Mouse (Mus musculus) lung, embryonic 14.5 days (tissue): ENCODE measurements around the gene Ahdc1. TPM values are rescaled to one million over a fixed set of nuclear protein-coding genes. Genes with fewer than 3 reads are reported as not detected.

Experiments
- ATAC-seq: fragments of 200-750 bp; cut with Nextera tagmentation; 2 replicates; pipeline ENCODE4 v1.8.0; 2017; ENCODE audit warnings: mild to moderate bottlenecking, moderate TSS enrichment, moderate library complexity; ENCODE audit not compliant: insufficient read depth
- DNase-seq: peaks from one replicate; pipeline ENCODE4 v3.0.0-alpha.2; 2015
- H3K27ac ChIP-seq: fragments of 300-500 bp; sonication (generic); 2 replicates; pipeline ENCODE4 v1.5.1; 2014; ENCODE audit warnings: low read depth, mild to moderate bottlenecking, moderate library complexity
- H3K27me3 ChIP-seq: fragments of 300-500 bp; sonication (generic); 2 replicates; pipeline ENCODE4 v1.6.1; 2014; ENCODE audit warnings: low read length, control low read depth; ENCODE audit not compliant: insufficient read depth
- H3K36me3 ChIP-seq: fragments of 300-500 bp; sonication (generic); 2 replicates; pipeline ENCODE4 v1.6.1; 2014; ENCODE audit warnings: control low read depth; ENCODE audit not compliant: insufficient read depth
- H3K4me1 ChIP-seq: fragments of 300-500 bp; sonication (generic); 2 replicates; pipeline ENCODE4 v1.6.1; 2014; ENCODE audit warnings: antibody characterized with exemption, control low read depth; ENCODE audit not compliant: insufficient read depth
- H3K4me2 ChIP-seq: fragments of 300-500 bp; sonication (generic); 2 replicates; pipeline ENCODE4 v1.6.1; 2014; ENCODE audit warnings: mild to moderate bottlenecking
- H3K4me3 ChIP-seq: fragments of 300-500 bp; sonication (generic); 2 replicates; pipeline ENCODE4 v1.5.1; 2014; ENCODE audit warnings: low read depth, low read length
- H3K9ac ChIP-seq: fragments of 300-500 bp; sonication (generic); 2 replicates; pipeline ENCODE4 v1.6.1; 2014
- H3K9me3 ChIP-seq: fragments of 300-500 bp; sonication (generic); 2 replicates; pipeline ENCODE4 v1.6.1; 2016; ENCODE audit warnings: low read depth, low read length, control low read depth
- CTCF ChIP-seq: IDR thresholded peaks from 2 replicates; pipeline ENCODE4 v1.5.1; 2016; ENCODE audit warnings: antibody characterized with exemption, low read depth
- WGBS: fragments of 180-500 bp; shearing (Covaris S2); extraction: QIAGEN DNeasy Blood & Tissue Kit; methylation state at CpG from one replicate; pipeline ENCODE4 v1.1.7; 2014; 5-methylcytosine and 5-hydroxymethylcytosine counted together
- polyA plus RNA-seq: library from polyadenylated mRNA; unstranded; fragments of >200 nt; fragmentation: Nextera tagmentation; extraction: Ambion mirVana; gene quantifications from 2 replicates; pipeline ENCODE4 v1.2.1, GENCODE M21; 2014

Ahdc1 gene
- 10.2 and 10.5 TPM in 2 replicates for polyA plus RNA-seq

GRCm38 (mm10) chr4:133011028-133011820, at the start of gene Ahdc1:
Gene Ahdc1, plus strand, starts transcription at chr4:133011260.
- under 1% methylated on average over 66 of the region's 66 CpGs for whole genome bisulfite sequencing
- ATAC-seq: peak; percentile 85
- Histone ChIP-seq H3K4me1 (peaks cover 16% of the 10 kb centered on the region), H3K9ac (peak within 1 kb of the TSS; percentile 95), H3K36me3 (no peaks in the 10 kb centered on the region), H3K9me3 (no peaks in the 10 kb centered on the region), H3K4me3 (peak within 1 kb of the TSS; percentile 95), H3K27me3 (peaks cover 12% of the 10 kb centered on the region), H3K4me2 (peak within 1 kb of the TSS; percentile 94), H3K27ac (peak within 1 kb of the TSS; percentile 96)
- DNase-seq: peak; percentile 96
- peak; percentile 2; the same call in 1 of the 2 replicates for TF ChIP-seq CTCF

DNA sequence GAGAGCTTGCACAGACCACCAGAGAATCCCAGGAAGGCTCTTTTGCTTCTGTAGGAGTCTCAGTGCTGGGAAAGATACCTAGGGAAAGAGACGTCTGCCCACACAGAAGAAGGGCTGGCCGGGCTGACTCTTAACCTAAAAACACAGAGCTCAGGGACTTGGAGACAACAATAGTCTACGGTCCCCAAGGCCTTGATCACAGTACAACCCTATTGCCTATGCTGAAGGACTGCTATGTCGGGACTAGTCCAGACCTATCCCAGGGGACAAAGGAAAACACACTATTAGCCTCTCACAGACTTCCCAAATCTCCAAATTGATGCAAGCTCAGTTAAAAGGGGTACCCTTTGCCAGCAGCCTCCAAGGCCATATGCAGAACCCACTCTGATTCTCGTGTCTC, 49.2 kb upstream of the Ahdc1 start:
- WGBS: 82% methylated on average over 5 of the region's 5 CpGs
- Histone ChIP-seq H3K4me1 (peaks cover 26% of the 10 kb centered on the region), H3K27me3 (no peaks in the 10 kb centered on the region), H3K4me2 (no peak overlapping the region), H3K36me3 (no peaks in the 10 kb centered on the region), H3K9me3 (no peaks in the 10 kb centered on the region), H3K4me3 (no peak overlapping the region), H3K27ac (no peak overlapping the region), H3K9ac (no peak overlapping the region)
- ATAC-seq (no peak), DNase-seq (no peak)
- no peak for TF ChIP-seq CTCF

GRCm38 (mm10) chr4:132962628-132963027, 48.4 kb upstream of the Ahdc1 start:
- 77% methylated on average over 4 of the region's 4 CpGs for WGBS
- ATAC-seq: no peak
- Histone ChIP-seq H3K27me3 (no peaks in the 10 kb centered on the region), H3K4me2 (no peak overlapping the region), H3K9me3 (no peaks in the 10 kb centered on the region), H3K4me1 (peaks cover 26% of the 10 kb centered on the region), H3K27ac (no peak overlapping the region), H3K36me3 (no peaks in the 10 kb centered on the region), H3K9ac (no peak overlapping the region), H3K4me3 (no peak overlapping the region)
- no peak for TF ChIP-seq CTCF
- no peak for DNase-seq

GRCm38 (mm10) chr4:132963436-132963835, 47.6 kb upstream of the Ahdc1 start:
- no peak for TF ChIP-seq CTCF
- DNase-seq (no peak), ATAC-seq (no peak)
- Histone ChIP-seq H3K36me3 (no peaks in the 10 kb centered on the region), H3K27me3 (no peaks in the 10 kb centered on the region), H3K9me3 (no peaks in the 10 kb centered on the region), H3K4me2 (no peak overlapping the region), H3K4me3 (no peak overlapping the region), H3K27ac (no peak overlapping the region), H3K9ac (no peak overlapping the region), H3K4me1 (peaks cover 26% of the 10 kb centered on the region)
- 51% methylated on average over 2 of the region's 2 CpGs for WGBS

DNA sequence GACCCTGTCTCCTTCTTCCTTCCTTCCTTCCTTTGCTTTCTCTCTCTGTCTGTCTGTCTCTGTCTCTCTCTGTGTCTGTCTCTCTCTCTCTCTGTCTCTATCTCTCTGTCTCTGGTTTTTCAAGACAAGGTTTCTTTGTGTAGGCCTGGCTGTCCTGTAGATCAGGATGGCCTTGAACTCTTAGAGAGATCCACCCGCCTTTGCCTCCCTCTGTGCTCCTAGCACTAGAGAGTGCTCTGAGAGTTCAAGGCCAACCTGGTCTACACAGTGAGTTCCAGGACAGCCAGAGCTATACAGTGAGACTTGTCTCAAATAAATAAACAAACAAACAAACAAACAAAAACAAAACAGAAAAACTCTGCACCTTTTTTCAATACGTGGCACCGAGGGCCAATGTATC, 47.0 kb upstream of the Ahdc1 start:
- DNase-seq (no peak), ATAC-seq (no peak)
- H3K36me3 ChIP-seq: no peaks in the 10 kb centered on the region
- H3K4me1 ChIP-seq: peaks cover 22% of the 10 kb centered on the region
- no peak overlapping the region for H3K4me2 ChIP-seq
- no peaks in the 10 kb centered on the region for H3K27me3 ChIP-seq
- no peak overlapping the region for H3K27ac ChIP-seq
- 48% methylated on average over 3 of the region's 3 CpGs for WGBS
- no peak overlapping the region for H3K9ac ChIP-seq
- no peak overlapping the region for H3K4me3 ChIP-seq
- H3K9me3 ChIP-seq: no peaks in the 10 kb centered on the region
- no peak for TF ChIP-seq CTCF

- Histone ChIP-seq H3K27ac (no peak overlapping the region), H3K4me1 (peaks cover 18% of the 10 kb centered on the region), H3K9me3 (no peaks in the 10 kb centered on the region), H3K4me2 (no peak overlapping the region), H3K36me3 (no peaks in the 10 kb centered on the region), H3K9ac (no peak overlapping the region), H3K27me3 (no peaks in the 10 kb centered on the region), H3K4me3 (no peak overlapping the region)
- ATAC-seq: no peak
- no peak for TF ChIP-seq CTCF
- 35% methylated on average over 5 of the region's 5 CpGs for WGBS
- DNase-seq: no peak
These were observed 46.6 kb upstream of the Ahdc1 start for GRCm38 (mm10) chr4:132964473-132964872.

GRCm38 (mm10) chr4:132968105-132968938, 42.7 kb upstream of the Ahdc1 start:
- H3K4me2 ChIP-seq: no peak overlapping the region
- no peak for ATAC-seq
- H3K4me3 ChIP-seq: no peak overlapping the region
- no peak overlapping the region for H3K27ac ChIP-seq
- TF ChIP-seq CTCF: no peak
- H3K9ac ChIP-seq: no peak overlapping the region
- 32% methylated on average over 6 of the region's 6 CpGs for WGBS
- no peaks in the 10 kb centered on the region for H3K36me3 ChIP-seq
- H3K9me3 ChIP-seq: no peaks in the 10 kb centered on the region
- H3K4me1 ChIP-seq: 0 out of 2 replicates have a peak, but pooled peaks cover 5% of the 10 kb centered on the region
- no peak for DNase-seq
- 0 out of 2 replicates have a peak, but pooled peaks cover under 1% of the 10 kb centered on the region for H3K27me3 ChIP-seq
